Mouse (Mus musculus) kidney, adult 2 months (tissue): ENCODE measurements around the gene Sh2b1.

Source experiments
- CTCF ChIP-seq: fragments of 200-500 bp; conservative IDR thresholded peaks from 2 replicates; pipeline ENCODE4 v1.5.1; 2011; ENCODE audit warnings: low read depth, mild to moderate bottlenecking, control low read depth, low read length, moderate library complexity, mixed read lengths; ENCODE audit not compliant: insufficient read depth, insufficient read length
- POLR2A ChIP-seq: fragments of 200-500 bp; IDR thresholded peaks from one replicate; pipeline ENCODE4 v1.6.1; 2011; ENCODE audit warnings: low read depth, low read length, control low read depth

DNA sequence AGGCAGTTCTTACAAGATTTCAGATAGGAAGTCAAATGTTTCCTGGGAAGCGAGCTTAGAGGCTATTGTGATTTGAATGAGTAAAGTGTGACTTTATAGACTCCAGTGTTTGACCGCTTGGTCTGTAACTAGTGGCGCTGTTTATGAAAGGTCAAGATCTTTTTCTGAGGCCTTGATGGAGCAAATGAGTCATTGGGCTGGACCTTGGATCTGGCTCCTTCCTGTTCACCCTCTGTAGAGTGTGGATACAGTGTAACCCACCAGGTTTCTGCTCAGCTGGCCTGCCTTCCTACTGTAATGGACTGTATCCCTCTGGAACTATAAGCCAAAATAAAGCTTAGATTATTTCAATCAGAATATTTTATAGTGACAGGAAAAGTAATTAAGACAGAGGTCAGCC lies 36.1 kb upstream of the Sh2b1 start:
- TF ChIP-seq POLR2A = no peak
- no peak for TF ChIP-seq CTCF
